Mouse (Mus musculus) gastrocnemius, postnatal 10 days (tissue): ENCODE results near the gene Xylb. TPM values are rescaled to one million over a fixed set of nuclear protein-coding genes. Genes with fewer than 3 reads are reported as not detected.
A peak's percentile ranks its signal among the peaks of the same experiment; 100 is the strongest.

Source experiments
- DNase-seq: peaks from one replicate; pipeline ENCODE4 v3.0.0; 2021; ENCODE audit warnings: mixed read lengths
- long read RNA-seq, 2 experiments: library from polyadenylated mRNA; stranded (forward); transcript quantifications; one replicate each; pipeline ENCODE4 v2.0.0; 2021
- total RNA-seq, 2 experiments: library from RNA; stranded (reverse); gene quantifications; 2 replicates each; pipeline ENCODE4 v1.2.3; 2021

Gene Xylb
- total RNA-seq: under 1 TPM; 0.47 to 0.88 TPM
- long read RNA-seq, experiment 1, partial matches to known transcripts: 3 of 4 reads
- long read RNA-seq, experiment 1, other reads (novel, unspliced or antisense): 1 of 4 reads
- long read RNA-seq, experiment 2: 0 reads

DNA sequence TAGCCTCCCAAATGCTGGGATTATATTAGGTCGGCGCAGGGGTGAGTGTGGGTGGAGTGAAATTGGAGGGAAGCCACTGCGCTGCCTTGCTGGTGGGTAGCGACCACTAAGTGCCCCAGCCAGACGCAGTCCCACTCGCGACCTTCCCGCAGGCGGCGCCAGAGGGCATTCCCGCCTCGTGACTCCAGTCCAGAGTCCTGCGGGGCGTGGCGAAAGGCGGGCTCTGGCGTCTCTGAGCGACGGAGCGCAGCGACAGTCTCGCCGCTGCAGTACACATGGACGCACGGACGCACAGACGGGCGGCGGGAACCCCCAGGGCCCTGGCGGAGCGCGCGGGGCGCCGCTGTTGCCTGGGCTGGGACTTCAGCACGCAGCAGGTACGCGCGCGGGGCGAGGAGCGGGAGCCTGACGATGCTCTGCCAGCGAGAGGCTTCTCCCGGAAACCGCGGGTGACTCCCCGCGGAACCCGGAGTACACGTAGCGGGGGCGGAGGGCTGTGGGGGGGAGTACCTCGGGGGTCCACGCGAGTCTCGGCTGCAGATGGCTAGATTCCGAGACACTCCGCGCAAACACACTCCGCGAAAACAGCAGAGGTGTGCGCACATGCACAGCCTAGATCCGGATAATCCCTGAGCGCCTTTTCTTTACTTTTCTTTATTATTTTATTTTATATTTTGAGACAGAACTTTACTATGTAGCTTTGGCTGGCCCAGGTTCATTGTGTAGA lies at the start of gene Xylb:
Gene Xylb, plus strand, starts transcription at position 51 of the 727 bp plus-strand sequence.
- peak; percentile 92 for DNase-seq

DNA sequence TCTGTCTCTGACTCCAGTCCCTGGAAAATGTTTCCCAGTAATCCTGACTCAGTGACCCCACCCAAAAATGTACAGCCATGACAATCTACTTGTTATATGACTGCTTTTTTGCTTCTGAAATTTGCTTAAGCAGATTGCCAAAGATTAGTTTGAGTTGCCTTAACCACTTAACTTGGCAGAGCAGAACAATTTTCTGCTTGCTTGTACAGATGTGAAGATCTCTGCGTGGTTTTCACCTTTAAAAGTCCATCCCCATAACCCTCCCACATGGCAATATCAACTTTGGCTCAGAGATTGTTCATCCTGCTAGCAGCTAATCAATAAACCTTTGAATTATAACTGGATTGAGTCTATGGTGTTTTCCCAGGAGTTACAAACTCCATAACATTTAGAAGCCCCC lies 48.1 kb upstream of the Xylb start:
- no peak for DNase-seq

DNA sequence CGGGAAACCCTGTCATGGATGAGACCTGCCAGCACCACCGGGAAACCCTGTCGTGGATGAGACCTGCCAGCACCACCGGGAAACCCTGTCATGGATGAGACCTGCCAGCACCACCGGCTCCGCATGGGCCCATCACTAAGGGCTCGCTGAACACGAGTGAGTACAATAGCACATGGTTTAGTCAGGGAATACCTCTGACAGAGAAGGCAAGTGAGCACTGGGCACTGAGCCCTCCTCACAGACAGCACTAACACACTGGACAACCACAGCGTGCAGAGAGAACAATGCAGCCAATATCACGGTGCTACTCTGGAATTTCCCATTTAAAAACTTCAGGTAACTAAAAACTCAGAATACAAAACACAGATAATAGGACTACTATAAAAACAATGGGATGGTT lies 44.1 kb upstream of the Xylb start:
- DNase-seq: no peak

DNA sequence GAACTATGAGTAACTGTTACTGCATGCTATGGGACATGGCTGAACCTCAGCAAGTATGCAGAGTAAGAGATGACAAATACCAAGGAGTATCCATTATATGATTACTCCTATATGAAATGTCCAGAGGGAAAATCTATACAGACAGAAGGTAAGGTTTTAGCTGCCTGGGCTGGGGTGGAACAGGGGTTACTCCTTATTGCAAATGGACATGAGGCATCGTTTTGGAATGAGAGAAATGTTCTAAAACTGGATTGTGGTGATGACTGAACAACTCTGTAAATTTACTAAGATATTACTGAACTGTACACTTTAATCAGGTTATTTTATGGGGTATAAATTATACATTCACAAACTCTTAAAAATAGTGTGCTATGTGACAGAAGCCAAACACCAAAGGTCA lies 38.3 kb upstream of the Xylb start:
- no peak for DNase-seq

DNA sequence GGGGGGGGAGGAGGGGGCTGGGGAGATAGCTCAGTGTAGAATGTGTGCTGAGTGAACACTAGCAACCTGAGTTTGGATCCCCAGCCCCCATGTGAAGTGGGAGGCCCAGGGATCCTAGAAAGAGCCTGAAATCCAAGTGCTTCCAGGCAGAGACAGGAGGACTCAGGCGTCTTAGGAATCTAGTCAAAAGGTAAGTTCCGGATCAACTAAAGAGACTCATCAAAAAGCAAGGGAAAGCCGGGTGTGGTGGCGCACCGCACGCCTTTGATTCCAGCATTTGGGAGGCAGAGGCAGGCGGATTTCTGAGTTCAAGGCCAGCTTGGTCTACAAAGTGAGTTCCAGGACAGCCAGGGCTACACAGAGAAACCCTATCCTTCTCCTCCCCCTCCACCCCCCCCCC lies 36.7 kb upstream of the Xylb start:
- no peak for DNase-seq

DNA sequence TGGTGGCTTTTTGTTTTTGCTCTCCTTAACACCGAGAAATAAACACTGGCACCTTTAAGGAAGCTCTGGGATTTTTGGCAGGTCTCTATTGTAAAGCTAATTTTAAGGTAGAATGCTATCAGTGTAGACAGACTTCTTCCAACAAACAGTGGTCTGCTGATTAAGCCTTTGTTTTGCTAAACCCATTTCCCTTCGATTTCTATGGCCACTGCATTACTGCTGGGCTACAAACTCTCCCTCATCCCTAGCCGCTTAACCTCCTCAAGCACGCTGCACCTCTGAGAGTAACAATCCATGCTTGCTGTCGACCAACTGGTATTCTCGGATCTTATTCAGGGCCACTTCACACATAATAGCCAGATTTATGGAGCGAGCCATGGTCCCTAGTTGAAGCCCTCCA lies 36.2 kb upstream of the Xylb start:
- DNase-seq: no peak

DNA sequence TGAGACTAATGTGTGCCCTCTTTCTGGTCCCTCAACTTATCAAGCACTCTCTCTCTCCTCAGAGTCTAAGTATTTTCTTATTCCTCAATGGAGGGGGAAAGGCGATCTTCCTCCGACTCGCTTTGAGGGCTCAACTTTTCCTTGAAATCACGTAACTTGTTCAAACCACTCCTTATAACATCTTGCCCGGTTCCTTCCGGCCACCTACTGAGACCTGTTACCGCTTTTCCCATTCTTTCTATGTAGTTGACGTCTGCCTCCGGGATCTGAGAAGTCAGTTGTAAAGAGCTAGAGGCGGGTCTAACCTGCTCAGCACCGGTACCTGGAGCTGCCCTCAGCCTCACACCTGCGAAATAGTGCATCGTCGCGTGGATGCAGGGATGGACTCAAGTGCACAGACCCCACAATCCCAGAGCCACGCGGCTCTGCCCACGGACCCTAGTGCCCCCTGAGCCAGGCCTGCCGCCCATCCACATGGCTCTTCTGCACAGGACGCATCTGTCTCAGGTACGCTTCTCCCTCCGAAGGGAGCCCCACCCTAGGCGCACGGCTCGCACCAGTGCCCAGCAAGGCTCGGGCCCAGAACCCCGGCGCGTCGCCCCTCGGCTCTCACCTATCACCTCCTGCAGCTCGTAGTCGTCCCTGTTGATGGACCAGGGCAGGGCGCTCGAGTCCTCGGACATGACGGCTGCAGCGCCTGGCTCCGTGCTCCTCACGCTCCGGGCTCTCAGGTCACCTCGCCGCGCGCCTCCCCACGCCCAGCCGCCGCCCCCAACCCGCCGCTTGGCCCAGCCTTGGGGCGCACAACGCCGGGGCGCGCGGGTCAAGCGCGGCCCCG lies 35.6 kb upstream of the Xylb start:
- no peak for DNase-seq

DNA sequence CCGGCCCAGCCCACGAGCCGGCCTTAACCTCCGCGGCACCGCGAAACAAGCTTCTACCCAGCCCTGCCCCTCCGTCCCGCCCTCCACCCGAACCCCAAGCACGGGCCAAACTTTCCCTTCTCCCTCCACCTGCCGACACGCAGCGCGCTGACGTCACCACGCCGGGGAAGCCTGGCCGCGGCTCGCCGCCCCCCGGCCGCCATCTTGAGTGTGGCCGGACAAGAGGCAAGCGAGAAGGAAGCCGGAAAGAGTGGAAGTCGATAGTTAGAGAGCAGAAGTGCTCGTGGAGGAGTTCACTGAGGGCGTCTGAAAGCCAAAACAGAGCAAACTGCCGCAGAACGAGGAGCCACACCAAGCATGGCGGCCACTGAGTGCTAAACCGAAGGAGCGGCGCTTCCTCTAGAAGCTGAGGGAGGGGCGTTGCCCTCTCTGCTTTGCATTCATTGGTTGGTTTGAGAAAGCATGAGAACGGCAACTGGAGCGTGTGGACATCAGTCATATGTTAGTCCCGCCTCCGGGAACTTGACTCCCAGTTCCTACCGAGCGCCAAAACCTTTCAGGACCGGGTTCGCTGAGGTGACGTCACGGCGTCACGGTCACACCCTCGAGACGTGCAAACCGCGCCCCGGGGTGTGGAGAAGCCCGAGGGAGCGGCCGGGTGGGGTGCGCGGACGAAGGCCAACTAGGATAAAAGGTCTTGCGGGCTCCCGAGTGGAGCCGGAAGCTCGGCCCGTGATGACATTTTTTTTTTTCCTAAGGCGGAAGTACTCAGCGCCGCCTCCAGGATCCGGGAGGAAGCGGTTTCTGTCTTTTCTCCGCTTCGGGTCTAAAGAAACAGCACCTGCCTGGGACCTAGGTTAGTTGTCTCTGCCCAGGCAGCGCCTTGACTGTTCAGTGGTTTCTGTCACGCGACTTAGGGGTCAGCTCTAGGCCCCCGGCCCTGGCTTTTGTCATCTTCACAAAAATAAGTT lies 34.6 kb upstream of the Xylb start, which contains the start of gene Oxsr1:
Gene Oxsr1, minus strand, starts transcription at position 139 of the 971 bp plus-strand sequence.
- DNase-seq: peak; percentile 94

DNA sequence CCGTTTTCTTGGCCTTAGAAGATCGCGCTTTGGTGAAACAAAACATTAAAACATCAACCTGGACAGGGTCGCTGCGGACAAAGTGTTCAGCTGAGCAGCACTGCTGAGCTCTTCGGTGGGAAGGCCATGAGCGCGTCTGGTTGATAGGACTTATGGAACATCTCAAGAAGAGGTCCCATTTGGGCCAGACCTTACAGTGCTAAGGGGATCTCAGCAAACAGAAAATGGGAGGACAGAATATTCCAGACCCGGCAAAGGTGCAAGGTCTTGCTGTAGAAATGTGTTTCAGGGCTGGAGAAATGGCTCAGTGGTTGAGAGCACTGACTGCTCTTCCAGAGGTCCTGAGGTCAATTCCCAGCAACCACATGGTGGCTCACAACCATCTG lies 33.9 kb upstream of the Xylb start:
- DNase-seq: no peak

DNA sequence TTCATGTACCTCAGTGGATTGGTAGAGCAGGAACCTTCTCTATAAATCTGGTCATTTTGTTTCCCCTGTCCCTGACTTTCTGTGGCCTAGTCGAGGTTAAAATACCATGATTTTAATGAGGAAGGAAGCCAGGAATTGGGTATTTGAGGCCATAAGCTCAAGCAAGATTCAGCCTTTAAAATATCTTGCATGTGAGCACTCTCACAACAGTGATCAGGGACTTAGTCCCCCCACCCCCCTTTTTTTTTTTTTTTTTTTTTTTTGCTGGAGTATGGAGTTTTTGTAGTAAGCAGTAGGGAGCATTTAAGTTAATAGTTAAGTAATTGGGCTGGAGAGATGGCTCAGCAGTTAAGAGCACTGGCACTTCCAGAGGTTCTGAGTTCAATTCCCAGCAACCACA lies 33.1 kb upstream of the Xylb start:
- no peak for DNase-seq

DNA sequence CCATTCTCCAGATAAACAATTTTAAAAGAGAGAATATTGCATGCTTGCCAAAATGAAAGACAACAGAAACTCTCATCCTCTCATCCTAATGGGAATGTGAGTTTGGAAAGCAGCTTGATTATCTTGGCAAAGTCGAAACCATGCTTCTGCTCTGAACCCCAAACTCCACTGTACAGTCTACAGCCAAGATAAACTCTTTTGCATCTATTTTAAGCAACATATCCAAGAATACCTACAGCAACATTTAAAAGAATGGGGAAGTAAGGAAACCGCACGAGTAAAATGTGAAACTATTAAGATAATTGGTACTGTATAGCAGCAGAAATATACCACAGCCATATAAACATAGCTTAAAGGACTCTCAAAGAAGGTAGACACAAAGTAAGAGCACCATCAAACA lies 28.7 kb upstream of the Xylb start:
- no peak for DNase-seq

DNA sequence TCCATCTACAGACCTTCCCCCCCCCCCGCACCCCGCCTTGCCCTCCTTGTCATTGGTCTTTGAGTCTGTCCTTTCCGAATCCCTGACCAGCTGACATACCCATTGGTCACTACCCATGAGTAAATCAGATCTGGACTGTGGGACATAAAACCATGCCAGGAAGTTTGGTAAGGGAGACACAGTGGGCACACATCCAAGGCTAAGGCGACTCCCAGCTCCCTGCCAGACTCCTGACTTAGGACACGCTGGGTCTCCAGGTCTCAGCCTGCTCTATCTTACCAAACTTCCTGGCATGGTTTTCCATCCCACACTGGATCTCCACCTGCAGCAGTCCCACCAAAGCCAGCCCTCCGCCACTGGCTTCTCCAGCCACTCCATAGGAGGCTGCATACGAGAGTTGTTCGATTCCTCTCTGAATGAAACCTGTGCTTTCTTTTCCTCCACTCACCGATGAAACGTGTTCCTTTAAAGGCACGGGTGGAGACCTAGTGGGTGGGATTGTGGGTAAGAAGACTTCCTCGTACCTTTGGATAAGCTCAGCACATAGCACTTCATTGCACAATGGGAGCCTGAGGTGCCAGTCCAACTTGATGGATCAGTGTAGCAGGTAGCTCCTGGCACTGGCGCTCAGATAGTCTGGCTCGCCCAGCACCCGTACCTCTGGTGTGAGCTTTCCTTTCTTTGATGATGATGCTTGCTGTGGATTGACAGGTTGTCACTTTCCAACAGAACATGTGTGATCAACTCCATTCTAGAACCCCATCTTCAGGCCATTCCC lies 26.8 kb upstream of the Xylb start:
- DNase-seq: no peak

DNA sequence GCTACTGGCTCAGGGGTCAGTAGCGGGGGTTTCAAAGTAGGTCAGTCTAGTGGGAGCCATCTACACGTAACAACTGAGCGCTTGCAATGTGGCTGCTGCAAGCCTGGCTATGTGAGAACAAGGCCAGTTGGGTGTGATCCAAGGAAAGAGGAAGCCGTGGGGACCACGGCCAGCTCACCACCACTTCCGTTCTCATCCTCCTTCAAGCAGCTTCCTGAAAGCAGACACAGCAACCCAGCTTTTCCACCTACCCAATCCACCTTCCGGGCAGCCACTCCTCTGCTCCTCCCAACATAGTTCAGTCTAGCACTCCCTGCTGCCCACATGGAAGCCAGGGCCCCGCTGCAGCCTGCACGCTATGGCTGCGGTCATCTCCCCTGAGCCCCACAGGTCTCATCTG lies 22.9 kb upstream of the Xylb start:
- DNase-seq: peak; percentile 47

DNA sequence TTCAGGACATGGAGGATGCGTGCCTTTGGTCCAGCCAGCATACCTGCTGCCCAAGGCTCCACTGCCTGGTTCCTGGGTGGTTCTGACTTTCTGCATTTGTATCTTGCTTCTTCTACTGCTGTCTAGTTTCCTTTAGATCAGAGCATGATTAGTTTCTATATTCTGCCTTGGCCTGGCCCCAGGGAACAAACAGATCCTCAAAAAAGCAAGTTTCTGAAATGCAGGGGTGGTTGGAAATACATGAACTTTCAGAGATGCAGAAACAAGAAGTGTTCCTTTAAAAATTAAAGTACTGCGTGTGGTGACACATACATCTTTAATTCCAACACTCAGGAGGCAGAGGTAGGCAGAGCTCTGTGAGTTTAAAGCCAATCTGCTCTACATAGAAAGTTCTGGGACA lies 22.3 kb upstream of the Xylb start:
- no peak for DNase-seq

DNA sequence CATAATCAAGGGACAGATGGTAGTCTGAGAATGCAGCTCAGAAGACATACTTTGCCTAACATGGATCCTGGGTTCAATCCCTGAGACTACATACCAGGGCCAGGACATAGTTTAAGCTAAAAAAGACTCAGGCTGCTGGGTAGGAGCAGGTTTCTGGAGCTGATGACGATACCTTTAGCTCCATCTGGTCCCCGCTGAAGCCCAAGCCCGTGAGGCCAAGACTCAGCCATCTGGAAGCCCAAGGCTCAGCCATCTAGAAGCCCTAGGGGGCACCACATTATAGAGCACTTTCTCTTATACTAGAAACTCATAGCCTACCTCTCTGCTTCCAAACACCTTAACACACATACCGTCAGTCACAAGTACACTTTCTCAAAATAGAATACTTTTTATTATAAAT lies 21.6 kb upstream of the Xylb start:
- DNase-seq: no peak

DNA sequence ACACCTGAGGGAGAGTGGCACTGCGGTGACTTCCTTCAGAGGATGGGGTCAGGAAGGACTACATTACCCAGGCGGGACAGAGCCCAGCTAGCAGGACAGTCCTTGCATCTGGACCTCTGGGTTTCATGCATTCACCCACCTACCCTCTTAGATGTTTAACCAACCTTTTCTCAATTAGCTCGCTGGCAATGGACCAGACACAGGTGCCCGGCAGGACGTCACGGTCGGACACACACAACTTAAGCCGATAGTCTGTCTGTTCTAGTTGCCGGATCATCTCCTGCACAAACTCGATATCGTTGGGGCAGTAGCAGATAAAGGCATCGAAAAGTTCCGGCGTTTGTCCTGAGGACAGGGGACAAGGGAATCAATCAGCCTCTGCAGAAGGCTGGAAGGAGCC lies 19.3 kb upstream of the Xylb start:
- no peak for DNase-seq

DNA sequence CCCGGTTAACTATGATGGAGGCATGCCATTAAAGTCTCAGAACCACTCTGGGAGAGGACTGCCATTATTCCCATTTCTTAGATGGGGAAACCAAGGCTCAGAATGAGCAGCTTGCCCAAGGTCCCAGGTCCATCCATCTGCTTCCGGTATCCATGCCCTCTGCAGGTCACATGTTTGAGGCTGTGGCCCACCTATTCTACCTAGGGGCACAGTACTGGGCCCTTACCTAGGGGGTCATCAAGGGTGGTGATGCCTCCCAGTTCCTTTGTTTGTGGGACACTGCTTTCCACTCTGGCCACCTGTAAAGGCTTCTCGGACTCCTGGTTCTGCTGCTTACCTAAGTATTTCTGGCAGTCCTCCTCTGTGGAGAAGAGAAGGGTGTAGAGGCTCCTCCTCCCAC lies 18.8 kb upstream of the Xylb start:
- no peak for DNase-seq

DNA sequence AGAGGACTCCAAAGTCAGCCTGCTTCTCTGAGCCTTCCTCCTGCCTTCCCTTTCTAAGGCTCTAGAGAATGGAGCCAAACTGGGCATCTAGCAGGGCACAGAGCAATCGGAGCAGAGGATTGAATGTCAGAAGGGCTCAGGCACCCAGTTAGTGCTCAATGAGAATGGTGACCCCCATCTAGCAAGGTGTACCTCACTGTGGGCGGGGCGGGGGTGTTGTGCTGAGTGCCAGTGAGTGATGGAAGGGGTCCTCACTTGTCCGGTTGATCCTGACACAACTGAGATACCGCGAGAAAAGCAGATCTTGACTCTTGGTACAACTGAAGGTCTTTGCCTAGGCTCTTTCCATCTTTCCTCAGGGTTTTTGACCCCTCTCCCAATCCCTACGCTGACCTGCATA lies 18.1 kb upstream of the Xylb start:
- DNase-seq: no peak

DNA sequence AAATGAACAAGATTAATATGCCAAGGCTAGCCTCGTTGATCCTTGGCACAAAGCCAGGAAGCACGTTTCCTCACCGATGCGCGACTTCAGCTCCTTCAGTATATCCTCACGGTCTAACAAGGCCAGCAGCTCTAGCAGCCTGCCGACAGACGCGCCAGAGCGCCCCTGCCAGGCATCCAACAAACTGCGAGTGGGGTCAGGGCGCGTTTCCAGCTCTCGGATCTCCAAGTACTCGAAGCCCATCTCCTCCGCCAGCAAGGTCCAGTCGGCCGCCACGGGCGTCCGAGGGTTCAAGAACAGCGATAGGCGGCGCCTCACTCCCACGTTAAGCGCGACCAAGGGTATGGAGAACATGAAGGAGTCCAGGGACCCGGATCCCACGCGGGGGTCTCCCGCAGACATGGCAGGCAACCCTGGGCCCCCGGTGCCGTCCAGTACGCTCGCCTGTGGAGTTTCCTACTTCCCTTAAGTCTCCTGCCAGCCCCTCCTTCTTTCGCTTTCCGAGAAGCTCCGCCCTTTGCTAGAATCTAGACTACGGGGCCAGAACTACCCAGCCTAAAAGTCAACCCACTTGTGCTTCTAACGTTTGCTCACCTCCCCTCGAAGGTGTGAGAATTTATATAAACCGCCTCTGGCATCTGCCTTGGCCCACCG lies 17.5 kb upstream of the Xylb start, which contains the start of gene Acaa1a:
Gene Acaa1a, plus strand, starts transcription at position 119 of the 654 bp plus-strand sequence.
- peak; percentile 67 for DNase-seq

DNA sequence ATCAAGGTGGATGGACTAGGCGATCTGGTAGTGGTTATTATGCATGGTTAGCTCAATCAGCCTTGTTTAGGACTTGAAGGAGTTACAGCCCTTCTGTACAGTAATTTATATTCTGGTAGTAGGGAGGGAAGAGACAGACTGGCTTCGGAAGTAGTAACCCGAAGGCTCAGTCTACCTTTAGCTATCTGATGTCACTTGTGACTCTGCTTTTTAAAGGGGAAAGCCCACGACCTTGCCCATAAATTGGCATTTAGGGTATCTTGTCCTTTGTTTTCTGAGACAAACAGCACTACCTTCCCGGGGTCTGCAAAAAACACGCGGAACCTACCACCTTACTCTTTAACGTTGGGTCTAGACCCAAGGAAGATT lies 17.0 kb upstream of the Xylb start:
- DNase-seq: no peak
